Mouse (Mus musculus): ENCODE measurements at regions not wholly inside any gene's neighbourhood (a gene's known extent, or its start where the extent isn't known, plus 50 kb on each side); places are given as distances from the start of the nearest gene placed in this dataset.

DNA sequence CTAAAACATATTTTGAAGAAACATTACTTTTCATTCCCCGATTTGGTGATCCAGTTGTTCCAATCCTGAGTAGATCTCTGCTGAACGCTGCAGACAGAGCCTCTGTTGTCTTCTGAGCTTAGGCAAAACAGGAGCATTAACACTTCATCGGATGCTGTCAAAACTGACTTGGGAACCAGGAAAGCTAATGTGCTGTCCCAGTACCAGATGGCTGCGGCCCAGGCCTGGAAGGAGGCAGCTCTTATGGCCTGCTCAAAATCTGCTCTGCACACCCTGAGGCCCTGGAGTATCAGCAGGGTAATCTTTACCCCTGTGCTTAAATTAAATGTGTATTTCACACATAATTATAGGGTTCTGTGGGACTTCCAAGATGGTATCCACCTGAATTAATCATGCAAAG is 61.3 kb upstream of the Neo1 start:
- no peak for TF ChIP-seq EP300 (IDR thresholded peaks at IDR 0.05)
- TF ChIP-seq CTCF (IDR thresholded peaks at IDR 0.05), result no peak
